Mouse (Mus musculus): Measurements from ENCODE around the gene Cd9. TPM values are rescaled to one million over a fixed set of nuclear protein-coding genes. Genes with fewer than 3 reads are reported as not detected.

The Cd9 gene
- total and polyA plus RNA-seq, 3 experiments: 12.1 to 27.5 (median 21.6) TPM

GRCm38 (mm10) chr6:125469222-125469621, 25.4 kb downstream of the Cd9 start:
- no peaks in the 10 kb centered on the region for H3K27me3 ChIP-seq (replicated peaks)
- no peak for DNase-seq (ENCODE audit: extremely low read depth)
- in situ Hi-C loops (cut with MboI; ENCODE audit: low pct_ligation_motif_present, low pct_unique_long_range_greater_than_20kb, low sequenced_read_pairs): no loop called here
- H3K4me3 ChIP-seq (replicated peaks in 1 of 3; ENCODE audit: low read depth in 2 of 3, low read length in 2 of 3, poor library complexity in 1 of 3): no peak overlapping the region
- H3K9ac ChIP-seq (ENCODE audit: insufficient read depth, low read depth): no peak overlapping the region
- TF ChIP-seq ZNF384 (IDR thresholded peaks at IDR 0.05; ENCODE audit: low read depth, low read length): no peak
- no peak for TF ChIP-seq ETS1 (conservative IDR thresholded peaks at IDR 0.05; ENCODE audit: low read depth, low read length)
- no peak for TF ChIP-seq SIN3A (IDR thresholded peaks at IDR 0.05; ENCODE audit: low read length)
- no peak for TF ChIP-seq RCOR1 (conservative IDR thresholded peaks at IDR 0.05; ENCODE audit: low read depth, low read length)
- no peak for TF ChIP-seq JUND (conservative IDR thresholded peaks at IDR 0.05; ENCODE audit: low read depth, low read length)
- no peak for TF ChIP-seq CHD2 (IDR thresholded peaks at IDR 0.05; ENCODE audit: low read length)
- no peak for TF ChIP-seq MXI1 (IDR thresholded peaks at IDR 0.05; ENCODE audit: low read depth, low read length)
- TF ChIP-seq MYC (IDR thresholded peaks at IDR 0.05; ENCODE audit: low read depth, low read length): no peak
- no peak for TF ChIP-seq PAX5 (IDR thresholded peaks at IDR 0.05; ENCODE audit: low read length)
- no peak for TF ChIP-seq MAFK (IDR thresholded peaks at IDR 0.05; ENCODE audit: insufficient replicate concordance, low read length)
- TF ChIP-seq NRF1 (IDR thresholded peaks at IDR 0.05; ENCODE audit: low read depth, low read length): no peak
- no peak for TF ChIP-seq NELFE (IDR thresholded peaks at IDR 0.05; ENCODE audit: low read depth, low read length)
- no peak for TF ChIP-seq POLR2A (IDR thresholded peaks at IDR 0.05; ENCODE audit: low read depth, low read length)
- no peak for TF ChIP-seq UBTF (IDR thresholded peaks at IDR 0.05; ENCODE audit: low read depth, low read length)
- peaks cover 18 to 58% of the 10 kb centered on the region in 2 experiments for H3K4me1 ChIP-seq (ENCODE audit: control insufficient read depth in 1 of 2, insufficient read depth in 2 of 2)
- dilution Hi-C loops (cut with MboI; ENCODE audit: extremely low pct_ligation_motif_present, extremely low pct_unique_long_range_greater_than_20kb, low sequenced_read_pairs): no loop called here
- peaks cover 0 to 8% of the 10 kb centered on the region in 2 experiments for H3K36me3 ChIP-seq (replicated peaks in 1 of 2; ENCODE audit: control insufficient read depth in 1 of 2, insufficient read depth in 1 of 2, low read length in 1 of 2)
- no peaks in the 10 kb centered on the region for H3K79me2 ChIP-seq (replicated peaks; ENCODE audit: control insufficient read depth, extremely low read depth, insufficient read depth, poor library complexity, severe bottlenecking)
- H3K9me3 ChIP-seq (replicated peaks; ENCODE audit: low read length): no peaks in the 10 kb centered on the region
- no peak overlapping the region for H3K27ac ChIP-seq (ENCODE audit: insufficient read depth, low read depth)
- no peak overlapping the region for H3K4me2 ChIP-seq (ENCODE audit: insufficient read depth, low read depth, poor library complexity, severe bottlenecking)

- Histone ChIP-seq H3K9ac (ENCODE audit: insufficient read depth, low read depth) (peak overlapping the region; percentile 58; the same call in 1 of the 2 replicates), H3K4me1 (ENCODE audit: control insufficient read depth in 1 of 2, insufficient read depth in 2 of 2) (peaks cover 18 to 57% of the 10 kb centered on the region in 2 experiments), H3K79me2 (replicated peaks; ENCODE audit: control insufficient read depth, extremely low read depth, insufficient read depth, poor library complexity, severe bottlenecking) (no peaks in the 10 kb centered on the region), H3K4me2 (ENCODE audit: insufficient read depth, low read depth, poor library complexity, severe bottlenecking) (peak overlapping the region; percentile 50; the same call in 1 of the 2 replicates), H3K36me3 (replicated peaks in 1 of 2; ENCODE audit: control insufficient read depth in 1 of 2, insufficient read depth in 1 of 2, low read length in 1 of 2) (peaks cover 3 to 14% of the 10 kb centered on the region in 2 experiments), H3K27me3 (replicated peaks) (no peaks in the 10 kb centered on the region), H3K4me3 (replicated peaks in 1 of 3; ENCODE audit: low read depth in 2 of 3, low read length in 2 of 3, poor library complexity in 1 of 3) (no peak overlapping the region), H3K9me3 (replicated peaks; ENCODE audit: low read length) (no peaks in the 10 kb centered on the region), H3K27ac (ENCODE audit: insufficient read depth, low read depth) (peak overlapping the region; percentile 85)
- DNase-seq (ENCODE audit: extremely low read depth): no peak
- in situ Hi-C loops (cut with MboI; ENCODE audit: low pct_ligation_motif_present, low pct_unique_long_range_greater_than_20kb, low sequenced_read_pairs) (no loop called here), dilution Hi-C loops (cut with MboI; ENCODE audit: extremely low pct_ligation_motif_present, extremely low pct_unique_long_range_greater_than_20kb, low sequenced_read_pairs) (no loop called here)
- TF ChIP-seq KAT2A (IDR thresholded peaks at IDR 0.05; ENCODE audit: insufficient replicate concordance, low read length) (no peak), POLR2A (IDR thresholded peaks at IDR 0.05; ENCODE audit: low read depth, low read length) (peak; percentile 32; the same call in 1 of the 2 replicates), CTCF (conservative IDR thresholded peaks at IDR 0.05 in 1 of 2, IDR thresholded peaks at IDR 0.05 in 1 of 2; ENCODE audit: low read depth in 2 of 2, low read length in 2 of 2) (no peak), ELF1 (IDR thresholded peaks at IDR 0.05; ENCODE audit: low read depth, low read length) (no peak), ZNF384 (IDR thresholded peaks at IDR 0.05; ENCODE audit: low read depth, low read length) (peak; percentile 68), ZMIZ1 (IDR thresholded peaks at IDR 0.05; ENCODE audit: low read depth, low read length) (no peak)
Measured at GRCm38 (mm10) chr6:125468179-125468960, 26.2 kb downstream of the Cd9 start.

Data from CH12.LX (cell line).